Mouse (Mus musculus): ENCODE data around the gene AC153137.1. TPM values are rescaled to one million over a fixed set of nuclear protein-coding genes. Genes with fewer than 3 reads are reported as not detected.

The AC153137.1 gene
- polyA plus RNA-seq (2014; fragmentation: Illumina TruSeq; extraction: RNeasy Lipid Tissue Mini Kit (QIAGEN cat#74804); ENCODE audit: low replicate concordance), result not detected

DNA sequence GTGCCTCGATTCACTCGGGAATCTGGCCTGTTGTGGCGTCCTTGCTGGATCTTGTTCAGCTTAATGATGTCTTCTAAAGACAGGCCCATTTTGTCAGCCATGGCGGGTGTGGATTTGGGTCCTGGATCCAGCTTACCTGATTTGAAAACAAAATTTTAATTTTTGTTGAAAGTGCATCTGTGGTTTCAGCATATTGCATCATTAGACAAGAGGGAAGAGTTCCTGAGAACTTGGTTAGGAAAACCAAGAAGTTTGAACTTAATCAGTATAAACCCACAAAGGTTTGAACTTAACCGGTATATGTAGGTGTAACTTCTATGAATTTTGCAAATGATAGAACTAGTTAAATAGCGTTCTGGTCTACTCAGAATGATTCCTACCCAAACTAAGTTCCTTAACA is at the start of gene AC153137.1:
Gene AC153137.1, minus strand, starts transcription at position 101 of the 400 bp plus-strand sequence.

Other genes starting within 250 kb of the AC153137.1 start
- gene Phf3, start 104.0 kb downstream of the AC153137.1 start, polyA plus RNA-seq (2014; fragmentation: Illumina TruSeq; extraction: RNeasy Lipid Tissue Mini Kit (QIAGEN cat#74804); ENCODE audit: low replicate concordance), result 46.3 TPM
- gene Lgsn, start 198.4 kb upstream of the AC153137.1 start, polyA plus RNA-seq (2014; fragmentation: Illumina TruSeq; extraction: RNeasy Lipid Tissue Mini Kit (QIAGEN cat#74804); ENCODE audit: low replicate concordance), result not detected
- gene 4931428L18Rik, start 244.7 kb upstream of the AC153137.1 start, polyA plus RNA-seq (2014; fragmentation: Illumina TruSeq; extraction: RNeasy Lipid Tissue Mini Kit (QIAGEN cat#74804); ENCODE audit: low replicate concordance), result 4.9 TPM
- not detected for gene Pih1d3, start 244.9 kb upstream of the AC153137.1 start, polyA plus RNA-seq (2014; fragmentation: Illumina TruSeq; extraction: RNeasy Lipid Tissue Mini Kit (QIAGEN cat#74804); ENCODE audit: low replicate concordance)